Mouse (Mus musculus) cerebellum, adult 2 months (tissue): ENCODE measurements around the gene Tmem147.
"Not testable (repeated sequence)": the region's sequence is repeated elsewhere in the genome, so short reads cannot be mapped to it uniquely, and the experiment has no call there.

Experiments
- CTCF ChIP-seq: fragments of 200-500 bp; IDR thresholded peaks from 2 replicates; pipeline ENCODE4 v1.5.1; 2011; ENCODE audit warnings: low read depth, mild to moderate bottlenecking, control low read depth, low read length, moderate library complexity, borderline replicate concordance; ENCODE audit not compliant: insufficient read depth
- POLR2A ChIP-seq: fragments of 200-500 bp; IDR thresholded peaks from 2 replicates; pipeline ENCODE4 v1.6.1; 2011; ENCODE audit warnings: low read length, control low read depth, borderline replicate concordance; ENCODE audit not compliant: insufficient read depth

DNA sequence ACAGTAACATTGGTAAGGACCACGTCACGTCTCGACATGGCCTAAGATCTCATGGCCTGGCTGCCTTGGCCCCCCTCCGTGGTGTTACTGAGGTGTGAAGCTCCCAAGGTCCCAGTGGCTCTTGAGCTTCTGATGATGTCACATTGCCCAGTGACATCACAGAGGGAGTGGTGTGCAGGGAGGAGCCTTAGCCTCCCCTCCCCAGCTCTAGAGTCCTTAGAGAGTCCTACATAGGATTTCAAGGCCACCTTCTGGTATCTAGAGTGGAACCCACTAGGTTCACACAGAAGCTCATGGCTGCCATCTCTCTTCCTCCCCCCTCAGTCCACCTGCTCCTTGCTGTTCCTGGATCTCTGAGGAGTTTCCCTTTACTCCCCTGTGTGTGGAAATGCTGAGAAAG, 14.3 kb upstream of the Tmem147 start, which contains the start of gene Gapdhs:
- not testable (repeated sequence) for TF ChIP-seq CTCF, POLR2A
